Mouse (Mus musculus) E14TG2a.4 (cell line): ENCODE data around the gene 4931409K22Rik.

Experiments
- CTCF ChIP-seq: conservative IDR thresholded peaks from 2 replicates; pipeline ENCODE4 v1.5.1; 2014; ENCODE audit warnings: low read length
- POU5F1 ChIP-seq: IDR thresholded peaks from 2 replicates; pipeline ENCODE4 v1.6.1; 2014; ENCODE audit warnings: low read length, borderline replicate concordance

DNA sequence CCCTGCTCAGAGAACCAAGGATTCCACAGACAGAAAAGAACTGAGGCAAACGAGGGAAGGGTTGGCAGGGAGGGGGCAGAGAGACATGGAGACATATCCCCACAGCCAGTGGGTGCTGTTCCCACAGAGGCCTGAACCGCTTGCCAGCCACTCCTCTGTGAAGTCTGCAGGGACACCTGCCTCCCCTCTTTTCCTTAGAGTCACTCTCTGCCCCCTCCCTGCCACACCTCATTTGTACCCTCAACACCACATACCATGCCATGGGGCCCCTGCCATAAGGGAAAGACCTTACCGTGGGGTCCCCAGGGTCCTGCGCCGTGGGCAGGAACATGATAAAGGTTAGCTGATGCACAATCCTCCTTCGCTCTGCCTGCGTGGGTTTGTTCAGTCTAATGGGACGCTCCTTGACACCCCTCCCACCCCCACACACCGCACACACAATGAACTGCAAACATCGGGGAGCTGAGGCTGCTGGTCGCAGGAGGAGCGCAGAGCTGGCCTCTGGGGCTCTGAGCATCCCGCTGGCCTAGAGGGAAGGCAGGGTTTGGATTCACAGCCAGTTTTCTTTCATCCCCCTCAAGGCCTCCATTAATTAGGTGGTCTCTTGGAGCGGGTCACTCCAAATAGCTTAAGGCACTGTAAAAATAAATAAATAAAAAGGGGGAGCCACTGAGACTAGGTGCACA is 49.5 kb upstream of the 4931409K22Rik start:
- TF ChIP-seq CTCF (no peak), POU5F1 (no peak)
